Mouse (Mus musculus) frontal cortex, postnatal 36 days (tissue): ENCODE measurements at regions not wholly inside any gene's neighbourhood (a gene's known extent, or its start where the extent isn't known, plus 50 kb on each side); places are given as distances from the start of the nearest gene placed in this dataset.

Experiments used
- DNase-seq, 2 experiments: peaks; one replicate each; pipeline ENCODE4 v3.0.0; 2022; ENCODE audit warnings: low spot score in 2 of 2

DNA sequence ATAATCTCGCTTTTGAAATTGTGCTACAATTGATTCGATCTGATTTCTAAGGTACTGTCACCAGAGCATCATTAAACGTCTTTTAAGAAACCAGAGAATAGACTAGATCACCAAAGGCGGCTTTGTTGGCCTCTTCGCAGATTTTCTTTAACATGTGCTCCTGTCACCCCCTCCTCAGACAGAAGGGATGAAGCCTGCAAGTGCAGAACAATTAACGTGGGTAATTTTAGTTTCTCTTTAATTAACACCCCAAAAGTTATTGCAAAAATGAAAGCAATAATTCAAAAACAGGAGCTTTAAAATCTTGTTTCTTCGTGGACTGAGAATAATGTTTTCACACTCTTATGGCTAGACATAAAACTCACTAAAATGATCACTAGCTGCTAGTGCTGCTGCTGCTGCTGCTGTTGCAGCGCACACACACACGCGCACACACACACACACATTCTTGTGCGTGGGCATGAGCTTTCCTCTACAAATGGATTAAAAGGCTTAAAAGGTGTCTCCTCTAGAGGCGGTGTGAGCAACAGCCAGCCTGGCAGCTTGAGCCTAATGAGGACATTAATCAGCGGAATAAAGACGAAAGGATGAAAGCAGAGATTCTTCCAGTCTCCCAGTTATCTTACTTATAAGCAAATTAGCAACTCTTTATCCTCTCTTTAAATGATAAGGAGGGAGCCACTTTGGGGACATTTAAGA, 550.5 kb upstream of the Btbd3 start:
- DNase-seq, result peak in 1 of 2 experiments; percentile 30

GRCm38 (mm10) chr2:137704948-137705723, 551.2 kb upstream of the Btbd3 start:
- no peak for DNase-seq

DNA sequence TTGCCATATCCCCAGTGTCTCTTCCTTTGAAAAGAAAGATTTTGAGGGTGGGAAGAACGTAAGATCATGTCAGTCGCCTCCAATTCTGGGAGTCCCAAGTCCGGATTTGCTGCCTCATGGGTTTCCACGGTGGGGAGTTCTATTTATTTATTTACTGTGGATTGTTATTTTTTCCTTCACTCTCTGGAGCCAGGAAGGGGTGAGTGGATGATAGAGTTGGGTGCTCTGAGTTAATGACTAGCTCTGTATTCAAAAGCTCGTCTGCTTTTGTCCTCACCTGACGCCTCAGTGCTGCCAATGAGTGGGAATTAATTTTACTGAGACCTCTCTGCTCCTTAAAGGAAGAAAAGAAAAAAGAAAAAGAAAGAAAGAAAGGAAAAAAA, 551.8 kb upstream of the Btbd3 start:
- DNase-seq, result no peak

DNA sequence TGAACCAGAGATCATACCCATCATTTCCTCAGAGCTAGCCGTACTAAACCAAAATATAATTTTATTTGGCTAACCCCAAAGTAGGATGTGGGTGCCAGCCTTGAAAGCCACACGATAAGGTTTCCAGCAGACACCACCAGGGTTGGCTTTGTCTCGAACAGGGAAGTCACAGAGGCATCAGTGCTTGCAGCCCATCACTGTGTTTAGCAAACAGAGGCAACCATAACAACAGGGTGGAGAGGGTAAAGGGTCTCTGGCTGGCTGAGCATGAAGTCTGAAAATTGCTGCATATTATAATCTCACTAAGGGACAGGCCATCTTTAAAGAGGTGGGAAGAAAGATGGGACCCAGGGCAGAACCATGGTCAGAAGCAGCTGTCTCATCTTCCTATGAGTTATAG, 552.3 kb upstream of the Btbd3 start:
- no peak for DNase-seq

DNA sequence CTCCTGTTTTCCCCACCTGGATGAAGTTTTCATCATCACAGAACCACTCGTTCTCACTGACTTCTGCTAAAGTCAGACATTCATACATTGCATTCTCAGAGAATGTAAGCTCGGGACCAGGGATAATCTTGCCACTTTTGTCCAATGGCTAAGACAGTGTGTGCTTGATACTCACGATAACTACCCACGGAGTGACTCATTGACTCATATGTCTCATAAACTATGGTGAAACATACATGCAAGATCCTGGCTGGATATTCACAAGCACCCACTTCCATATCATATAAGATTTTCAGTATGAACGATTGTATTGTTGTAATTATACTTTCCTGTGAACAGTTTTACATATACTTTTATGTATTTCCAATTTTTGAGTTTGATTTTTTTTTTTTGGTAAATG, 560.5 kb upstream of the Btbd3 start:
- DNase-seq, result no peak

DNA sequence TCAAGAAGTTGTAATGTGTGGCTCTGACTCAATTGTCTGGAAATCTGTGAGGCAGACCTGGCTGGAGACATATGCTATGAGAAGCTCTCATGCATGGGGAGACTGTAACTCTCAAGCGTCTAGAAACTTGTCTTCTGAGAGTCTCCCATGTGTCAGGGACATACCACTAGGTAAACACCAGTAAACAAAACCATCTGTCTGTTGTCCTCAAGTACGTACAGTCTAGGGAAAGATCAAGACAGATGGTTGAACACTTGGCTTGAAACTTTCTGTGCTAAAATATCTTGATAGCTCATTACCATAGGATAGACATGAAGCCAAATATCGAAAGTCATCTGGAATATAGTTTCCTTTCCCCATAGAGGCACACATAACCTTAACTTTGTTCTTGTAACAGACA, 562.3 kb upstream of the Btbd3 start:
- no peak for DNase-seq

GRCm38 (mm10) chr2:137687208-137687607, 569.2 kb upstream of the Btbd3 start:
- DNase-seq, result no peak

DNA sequence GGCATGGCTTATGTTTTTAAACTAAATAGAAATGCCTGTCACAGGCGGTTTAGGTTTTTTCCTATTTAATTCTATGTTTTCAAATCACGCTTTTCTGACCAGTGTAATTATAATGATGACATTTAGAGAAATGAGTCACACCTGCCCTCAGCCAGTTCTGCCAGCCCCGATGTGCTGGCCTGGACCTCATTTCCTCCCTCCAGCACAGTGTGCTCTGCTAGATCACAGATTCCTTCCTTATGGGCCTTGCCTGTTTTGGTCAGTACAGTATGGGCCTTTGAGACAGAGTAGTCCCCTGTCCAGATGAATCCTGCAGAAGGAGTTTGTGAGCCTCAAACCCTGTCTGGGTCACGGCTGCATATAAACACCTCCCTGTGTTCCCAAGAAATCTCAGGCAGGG, 569.6 kb upstream of the Btbd3 start:
- DNase-seq, result no peak

- DNase-seq, result no peak
Observed at GRCm38 (mm10) chr2:137681762-137682161, 565.3 kb upstream of the Jag1 start.

- no peak for DNase-seq
Observed at GRCm38 (mm10) chr2:137663171-137663570, 546.7 kb upstream of the Jag1 start.

DNA sequence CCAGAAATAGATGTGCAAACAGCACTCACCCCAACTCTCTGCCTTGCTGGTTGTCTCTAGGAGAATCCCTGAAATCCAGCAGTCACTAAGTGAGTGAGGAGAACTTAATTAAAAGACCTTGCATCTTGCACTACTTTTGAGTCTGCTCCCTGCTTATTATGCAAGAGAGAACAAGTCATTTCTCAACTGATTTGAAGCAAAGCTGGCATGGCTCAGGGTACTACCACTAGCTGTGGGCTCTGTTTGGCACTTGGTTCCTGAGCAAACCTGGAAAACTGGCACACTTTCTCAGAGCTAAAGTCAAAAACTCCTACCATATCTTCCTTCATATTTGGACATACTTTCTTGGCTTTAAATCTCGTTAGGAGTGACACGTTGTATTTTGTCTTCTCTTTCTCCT, 545.8 kb upstream of the Jag1 start:
- DNase-seq, result peak in 1 of 2 experiments; percentile 13

- no peak for DNase-seq
Observed at GRCm38 (mm10) chr2:137660449-137660848, 544.0 kb upstream of the Jag1 start.

DNA sequence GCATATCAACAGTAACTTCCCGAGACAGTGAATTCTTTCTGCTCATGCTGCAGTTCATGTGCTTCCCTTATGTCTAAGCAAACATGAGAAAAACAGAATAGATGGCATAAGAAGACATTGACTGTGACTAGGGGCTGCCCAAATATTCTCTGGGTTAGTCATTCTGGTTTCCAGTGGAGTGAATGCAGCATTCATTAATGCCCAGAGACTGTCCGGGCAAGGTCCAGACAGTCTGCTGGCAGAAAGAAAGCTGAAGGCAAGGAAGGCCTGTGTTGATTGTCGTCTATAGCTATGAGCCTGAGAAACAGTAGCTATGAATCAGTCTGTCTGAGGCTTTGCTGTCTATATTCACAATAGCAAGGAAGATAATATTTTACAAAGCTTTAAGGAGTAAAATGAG, 537.9 kb upstream of the Jag1 start:
- DNase-seq, result no peak

GRCm38 (mm10) chr2:137644160-137644559, 527.7 kb upstream of the Jag1 start:
- no peak for DNase-seq

GRCm38 (mm10) chr2:137643269-137644055, 527.0 kb upstream of the Jag1 start:
- no peak for DNase-seq

DNA sequence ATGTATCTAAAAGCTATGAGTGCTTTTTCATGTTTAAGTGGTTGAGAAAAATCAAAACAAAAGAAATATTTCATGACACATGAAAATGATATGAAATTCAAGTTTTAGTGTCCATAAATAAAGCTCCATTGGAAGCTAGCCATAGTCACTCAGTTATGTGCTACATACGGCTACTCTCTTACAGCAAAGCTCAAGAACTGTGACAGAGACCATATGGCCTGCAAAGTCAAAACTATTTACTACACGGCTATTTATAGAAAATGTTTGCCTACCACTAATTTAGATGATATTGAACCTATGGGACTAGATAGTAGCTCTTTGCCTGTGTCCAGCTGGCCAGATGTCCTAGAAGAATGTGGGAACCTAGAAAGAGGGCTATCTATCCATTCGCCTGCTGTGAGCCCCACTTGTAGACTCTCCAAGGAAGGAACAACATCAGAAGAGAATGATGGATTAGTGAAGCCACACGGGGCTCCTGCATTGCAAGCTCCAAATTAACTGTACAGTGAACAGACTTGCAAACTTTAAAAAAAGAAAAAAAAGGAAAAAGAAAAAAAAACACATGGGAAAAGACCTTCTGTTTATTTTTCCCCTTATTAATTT, 518.7 kb upstream of the Jag1 start:
- no peak for DNase-seq

DNA sequence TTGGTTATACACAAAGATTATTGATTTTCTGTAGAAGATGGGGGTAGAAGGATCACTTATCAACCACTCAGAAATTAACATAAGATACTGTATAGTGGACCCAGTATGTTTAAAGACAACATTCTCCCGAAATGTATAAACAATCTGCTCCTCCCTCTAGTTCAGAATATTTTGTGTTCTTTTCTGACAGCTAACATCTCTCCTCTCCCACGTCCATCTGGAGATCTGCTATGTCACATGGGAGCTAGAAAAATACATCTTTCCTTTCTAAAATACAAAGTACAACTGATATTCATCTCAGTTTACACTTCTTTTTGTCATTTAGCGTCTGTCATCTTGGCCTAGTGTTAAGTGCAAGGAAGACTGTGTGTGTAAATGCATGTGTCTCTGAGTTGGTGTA, 500.2 kb upstream of the Jag1 start:
- peak in 1 of 2 experiments; percentile 50 for DNase-seq

- DNase-seq, result no peak
Observed at GRCm38 (mm10) chr2:137613791-137614190, 497.3 kb upstream of the Jag1 start.

DNA sequence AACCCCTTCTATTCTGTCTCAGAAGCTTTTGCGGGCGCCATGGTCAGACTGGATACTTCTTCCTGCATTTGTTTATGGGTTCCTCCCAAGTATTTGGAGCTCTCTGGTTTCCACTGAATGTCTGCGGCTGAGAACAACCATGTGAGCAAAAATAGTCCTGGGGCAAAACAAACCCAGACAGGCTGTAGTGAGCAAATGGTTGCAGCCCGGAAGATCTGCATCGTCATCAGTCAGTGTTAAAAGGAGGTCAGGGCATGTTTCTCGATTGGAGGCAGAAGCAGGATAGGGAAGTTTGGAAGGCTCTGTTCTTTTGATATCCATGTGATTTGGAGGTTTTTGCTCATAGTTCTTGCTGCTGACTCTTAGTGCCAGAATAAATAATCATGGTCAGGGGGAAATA, 492.1 kb upstream of the Jag1 start:
- no peak for DNase-seq

- no peak for DNase-seq
Observed at GRCm38 (mm10) chr2:137598136-137598535, 481.7 kb upstream of the Jag1 start.

DNA sequence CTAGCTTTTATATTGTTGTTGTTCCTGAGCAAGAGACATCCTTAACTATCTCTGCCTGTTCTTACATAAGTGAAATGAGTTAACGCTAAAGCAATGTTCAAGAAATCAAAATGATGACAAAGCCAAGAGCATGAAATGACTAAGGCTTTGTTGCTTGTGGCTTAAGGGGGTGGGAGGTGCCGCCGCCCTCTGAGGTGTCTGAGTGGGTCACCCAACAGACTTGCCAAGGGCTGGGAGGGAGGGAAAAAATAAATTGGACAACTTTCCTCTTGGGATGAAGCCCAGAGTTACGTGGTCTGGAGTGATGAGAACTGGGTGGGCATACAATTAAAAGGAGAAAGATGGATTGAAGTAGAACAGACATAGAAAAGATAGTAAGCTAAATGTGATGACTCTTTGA, 478.1 kb upstream of the Jag1 start:
- DNase-seq, result no peak

DNA sequence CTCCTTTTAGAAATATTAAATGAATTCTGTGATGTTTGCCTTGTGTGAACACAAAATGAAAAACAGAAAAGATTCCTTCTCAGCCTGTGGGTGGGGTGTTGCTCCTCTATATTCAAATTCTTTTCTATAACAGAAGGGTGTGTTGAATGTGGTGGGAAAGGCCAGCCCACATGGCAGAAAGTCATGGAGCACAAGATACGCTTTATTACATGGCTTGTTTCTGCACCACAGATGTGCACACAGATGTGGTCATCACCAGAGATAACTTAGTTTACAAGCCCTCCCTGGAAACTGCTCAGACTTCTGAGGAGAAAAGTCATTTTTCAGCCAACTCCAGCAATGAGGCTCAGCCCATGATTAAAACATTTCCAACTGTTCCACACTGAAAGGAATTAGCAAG, 475.1 kb upstream of the Jag1 start:
- no peak for DNase-seq
